Mouse (Mus musculus) heart, embryonic 13.5 days (tissue): ENCODE results near the gene Pdgfra. TPM values are rescaled to one million over a fixed set of nuclear protein-coding genes. Genes with fewer than 3 reads are reported as not detected.
A peak's percentile ranks its signal among the peaks of the same experiment; 100 is the strongest.

ENCODE experiments used
- ATAC-seq: fragments of 200-750 bp; cut with Nextera tagmentation; 2 replicates; pipeline ENCODE4 v1.8.0; 2017; ENCODE audit warnings: moderate TSS enrichment; ENCODE audit not compliant: insufficient number of reproducible peaks, low FRiP score, low TSS enrichment; ENCODE audit errors: extremely low read depth
- H3K27ac ChIP-seq: fragments of 300-500 bp; sonication (generic); replicated peaks from 2 replicates; pipeline ENCODE4 v1.5.1; 2015; ENCODE audit warnings: moderate library complexity, mild to moderate bottlenecking, inconsistent platforms
- H3K27me3 ChIP-seq: fragments of 300-500 bp; sonication (generic); replicated peaks from 2 replicates; pipeline ENCODE4 v1.6.1; 2015; ENCODE audit warnings: mild to moderate bottlenecking, inconsistent platforms
- H3K36me3 ChIP-seq: fragments of 300-500 bp; sonication (generic); 2 replicates; pipeline ENCODE4 v1.6.1; 2015; ENCODE audit warnings: mild to moderate bottlenecking, inconsistent platforms
- H3K4me1 ChIP-seq: fragments of 300-500 bp; sonication (generic); 2 replicates; pipeline ENCODE4 v1.6.1; 2015; ENCODE audit warnings: inconsistent platforms
- H3K4me2 ChIP-seq: fragments of 300-500 bp; sonication (generic); 2 replicates; pipeline ENCODE4 v1.6.1; 2015; ENCODE audit warnings: inconsistent platforms, mild to moderate bottlenecking, moderate library complexity
- H3K4me3 ChIP-seq: fragments of 300-500 bp; sonication (generic); 2 replicates; pipeline ENCODE4 v1.5.1; 2015; ENCODE audit warnings: moderate library complexity, mild to moderate bottlenecking, inconsistent platforms
- H3K9ac ChIP-seq: fragments of 300-500 bp; sonication (generic); 2 replicates; pipeline ENCODE4 v1.6.1; 2015; ENCODE audit warnings: inconsistent platforms, mild to moderate bottlenecking, moderate library complexity
- H3K9me3 ChIP-seq: fragments of 300-500 bp; sonication (generic); 2 replicates; pipeline ENCODE4 v1.6.1; 2016; ENCODE audit warnings: inconsistent platforms
- whole genome bisulfite sequencing: fragments of 180-500 bp; shearing (Covaris S2); methylation state at CpG from one replicate; pipeline ENCODE4 v1.1.7; 2015; ENCODE audit warnings: mixed read lengths; 5-methylcytosine and 5-hydroxymethylcytosine counted together
- polyA plus RNA-seq: library from polyadenylated mRNA; unstranded; fragments of >200 nt; fragmentation: Nextera tagmentation; extraction: Ambion mirVana; gene quantifications from 2 replicates; pipeline ENCODE4 v1.2.1, GENCODE M21; 2015

The Pdgfra gene
- polyA plus RNA-seq, 1 experiment from 2014 or later = 20.7 TPM

DNA sequence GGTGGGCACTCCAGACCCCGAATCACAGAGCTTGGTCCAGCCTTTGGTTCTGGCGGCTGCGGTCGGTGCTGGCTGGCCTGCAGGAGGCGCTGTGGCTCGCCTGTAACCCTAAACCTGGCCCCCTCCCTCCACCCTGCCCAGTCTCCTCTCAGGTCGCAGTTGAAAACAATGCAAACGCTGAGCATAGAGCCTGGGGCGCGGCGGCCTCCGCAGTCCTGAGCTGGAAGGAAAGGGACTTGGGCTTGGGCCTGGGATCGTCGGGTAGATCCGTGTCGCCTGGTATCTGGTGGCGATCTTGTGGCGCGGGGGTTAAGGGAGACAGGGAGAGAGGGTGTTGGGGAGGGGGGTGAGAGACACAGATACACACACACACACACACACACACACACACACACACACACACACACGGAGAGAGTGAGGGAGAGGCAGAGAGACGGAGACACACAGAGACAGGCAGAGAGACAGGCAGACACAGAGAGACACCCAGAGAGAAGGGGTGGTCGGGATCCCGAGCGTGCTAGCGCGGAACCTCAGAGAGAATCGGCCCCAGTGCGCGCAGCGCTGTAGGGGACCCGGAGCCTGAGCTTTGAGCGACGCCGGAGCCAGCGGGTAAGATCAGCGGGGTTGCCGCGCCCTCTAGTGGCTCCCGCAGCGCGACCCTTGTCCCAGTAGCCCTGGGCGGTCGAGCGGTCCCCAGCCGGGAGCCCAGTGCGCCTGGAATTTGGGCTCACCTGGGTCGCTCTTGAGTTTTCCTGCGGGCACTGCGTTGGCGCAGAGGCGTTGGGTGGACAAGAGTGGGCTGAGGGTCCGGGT lies 3.9 kb downstream of the Pdgfra start:
- under 1% methylated on average over 52 of the region's 52 CpGs for WGBS
- Histone ChIP-seq H3K36me3 (no peaks in the 10 kb centered on the region), H3K27ac (peak overlapping the region; percentile 69), H3K9ac (peak overlapping the region; percentile 88), H3K4me3 (peak overlapping the region; percentile 62), H3K4me2 (peak overlapping the region; percentile 92), H3K9me3 (no peaks in the 10 kb centered on the region), H3K27me3 (peaks cover 46% of the 10 kb centered on the region), H3K4me1 (peaks cover 46% of the 10 kb centered on the region)
- ATAC-seq = peak; percentile 40; the same call in 1 of the 2 replicates

DNA sequence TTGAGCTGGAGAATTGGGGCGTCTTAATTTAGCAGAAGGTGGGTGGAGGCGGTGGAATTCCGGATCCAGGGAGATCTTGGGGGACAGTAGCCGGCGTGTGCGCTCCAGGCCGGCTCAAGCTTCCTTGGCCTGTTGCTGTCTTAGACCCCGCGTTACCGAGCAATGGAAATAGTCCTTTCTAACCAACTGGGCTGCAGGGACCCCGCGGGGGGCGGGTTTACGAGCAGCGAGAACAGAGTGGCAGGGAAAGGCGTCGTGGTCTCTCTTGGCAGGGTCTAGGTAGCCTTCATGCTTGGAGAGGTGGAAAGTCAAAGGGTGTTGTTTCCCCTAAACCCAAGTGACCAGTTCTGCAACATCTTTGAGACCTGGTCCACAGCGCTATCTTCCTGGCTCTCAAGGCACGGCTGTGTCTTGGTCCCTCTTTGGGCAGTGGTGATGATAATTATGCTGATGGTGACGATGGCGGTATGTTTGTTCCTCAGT lies 4.5 kb downstream of the Pdgfra start:
- H3K4me3 ChIP-seq = peak overlapping the region; percentile 62
- H3K36me3 ChIP-seq = no peaks in the 10 kb centered on the region
- peak overlapping the region; percentile 69 for H3K27ac ChIP-seq
- ATAC-seq = 0 out of 2 replicates have a peak, but pooled peaks have one; percentile 7
- WGBS = under 1% methylated on average over 21 of the region's 21 CpGs
- H3K9ac ChIP-seq = peak overlapping the region; percentile 88
- H3K4me1 ChIP-seq = peaks cover 42% of the 10 kb centered on the region
- peak overlapping the region; percentile 92 for H3K4me2 ChIP-seq
- no peaks in the 10 kb centered on the region for H3K9me3 ChIP-seq
- peaks cover 41% of the 10 kb centered on the region for H3K27me3 ChIP-seq

DNA sequence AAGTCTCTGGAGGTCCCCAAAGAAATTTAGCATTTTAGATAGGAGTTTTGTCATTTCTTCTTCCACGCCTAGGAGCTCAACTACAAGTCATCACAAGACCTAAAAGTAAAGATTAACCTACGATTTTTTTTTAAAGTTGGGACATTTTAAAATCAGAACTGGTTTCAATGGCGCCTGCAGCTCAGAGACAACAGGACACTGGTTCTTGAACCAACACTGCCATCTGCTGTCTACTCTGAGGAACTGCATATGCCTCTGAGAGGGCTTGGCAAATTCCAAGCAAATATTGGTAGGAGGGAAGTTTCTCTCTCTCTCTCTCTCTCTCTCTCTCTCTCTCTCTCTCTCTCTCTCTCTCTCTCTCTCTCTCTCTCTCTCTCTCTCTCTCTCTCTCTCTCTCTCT lies 4.9 kb downstream of the Pdgfra start:
- Histone ChIP-seq H3K27me3 (peaks cover 41% of the 10 kb centered on the region), H3K9ac (peak overlapping the region; percentile 88), H3K4me2 (peak overlapping the region; percentile 92), H3K4me1 (peaks cover 42% of the 10 kb centered on the region), H3K27ac (peak overlapping the region; percentile 69), H3K4me3 (peak overlapping the region; percentile 62), H3K9me3 (no peaks in the 10 kb centered on the region), H3K36me3 (0 out of 2 replicates have a peak, but pooled peaks cover 2% of the 10 kb centered on the region)
- WGBS = 0% methylated on average over 3 of the region's 3 CpGs
- no peak for ATAC-seq

DNA sequence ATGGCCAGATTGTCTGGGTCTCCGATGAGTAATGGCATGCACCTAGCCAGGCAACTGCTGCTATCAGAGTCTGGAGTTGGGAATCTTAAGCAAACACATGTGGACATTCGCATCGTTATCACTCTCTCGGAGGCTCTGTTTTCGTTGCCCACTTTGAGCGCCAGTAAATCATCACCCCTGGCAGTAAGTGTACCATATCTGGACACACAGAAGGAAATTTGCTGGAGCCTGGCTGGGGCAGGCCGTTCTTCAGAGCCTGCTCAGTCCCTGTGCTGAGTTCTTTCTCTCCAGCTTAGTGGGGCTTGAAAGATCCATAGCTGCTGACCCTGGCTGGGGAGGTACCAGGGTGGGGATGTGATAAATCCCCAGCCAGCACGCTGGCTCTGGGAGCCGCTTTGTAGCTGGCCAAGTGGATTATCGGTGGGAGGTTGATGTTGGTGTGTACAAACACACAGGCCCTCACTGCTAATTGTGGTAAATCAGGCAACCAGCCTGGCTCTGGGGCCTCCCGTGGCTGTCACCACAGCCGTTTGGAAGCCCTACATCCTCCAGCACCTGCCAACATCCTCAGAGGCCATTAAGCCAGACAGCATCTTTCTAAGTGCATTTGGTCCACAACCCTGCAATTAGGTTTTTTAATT lies 8.6 kb downstream of the Pdgfra start:
- no peak overlapping the region for H3K27ac ChIP-seq
- peak overlapping the region; percentile 30; the same call in 1 of the 2 replicates for H3K9ac ChIP-seq

DNA sequence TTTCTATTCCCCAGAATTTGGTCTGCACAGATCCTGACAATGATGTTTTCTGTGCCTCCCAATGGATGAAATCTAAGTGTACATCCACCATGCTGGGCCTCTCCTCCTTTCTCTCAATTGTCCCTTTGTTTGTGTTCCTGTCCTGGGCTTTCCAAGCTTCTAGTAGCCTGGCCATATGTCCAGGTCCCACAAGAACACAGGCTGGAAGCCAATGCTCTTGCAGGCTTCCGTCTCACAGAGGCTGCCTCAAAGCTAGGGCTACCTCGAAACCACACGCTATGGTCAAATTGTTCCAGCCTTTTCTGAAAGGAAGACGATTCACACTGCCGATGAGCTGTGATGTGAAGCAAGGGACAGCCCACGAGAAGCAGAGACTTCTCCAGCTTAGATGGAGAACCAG lies 9.5 kb downstream of the Pdgfra start:
- Histone ChIP-seq H3K36me3 (peaks cover 36% of the 10 kb centered on the region), H3K4me1 (peaks cover 14% of the 10 kb centered on the region), H3K4me2 (no peak overlapping the region), H3K27ac (no peak overlapping the region), H3K9me3 (no peaks in the 10 kb centered on the region), H3K27me3 (peaks cover 10% of the 10 kb centered on the region; the same call in 1 of the 2 replicates), H3K4me3 (no peak overlapping the region), H3K9ac (no peak overlapping the region)
- ATAC-seq = no peak
- 74% methylated on average over 6 of the region's 6 CpGs for WGBS

More for the DNA sequence above, 8.6 kb downstream of the Pdgfra start:
- H3K4me1 ChIP-seq = peaks cover 15% of the 10 kb centered on the region
- H3K27me3 ChIP-seq = peaks cover 10% of the 10 kb centered on the region; the same call in 1 of the 2 replicates
- no peak overlapping the region for H3K4me3 ChIP-seq
- no peak for ATAC-seq
- WGBS = 17% methylated on average over 12 of the region's 12 CpGs
- peak overlapping the region; percentile 14 for H3K4me2 ChIP-seq
- H3K36me3 ChIP-seq = peaks cover 32% of the 10 kb centered on the region
- no peaks in the 10 kb centered on the region for H3K9me3 ChIP-seq

DNA sequence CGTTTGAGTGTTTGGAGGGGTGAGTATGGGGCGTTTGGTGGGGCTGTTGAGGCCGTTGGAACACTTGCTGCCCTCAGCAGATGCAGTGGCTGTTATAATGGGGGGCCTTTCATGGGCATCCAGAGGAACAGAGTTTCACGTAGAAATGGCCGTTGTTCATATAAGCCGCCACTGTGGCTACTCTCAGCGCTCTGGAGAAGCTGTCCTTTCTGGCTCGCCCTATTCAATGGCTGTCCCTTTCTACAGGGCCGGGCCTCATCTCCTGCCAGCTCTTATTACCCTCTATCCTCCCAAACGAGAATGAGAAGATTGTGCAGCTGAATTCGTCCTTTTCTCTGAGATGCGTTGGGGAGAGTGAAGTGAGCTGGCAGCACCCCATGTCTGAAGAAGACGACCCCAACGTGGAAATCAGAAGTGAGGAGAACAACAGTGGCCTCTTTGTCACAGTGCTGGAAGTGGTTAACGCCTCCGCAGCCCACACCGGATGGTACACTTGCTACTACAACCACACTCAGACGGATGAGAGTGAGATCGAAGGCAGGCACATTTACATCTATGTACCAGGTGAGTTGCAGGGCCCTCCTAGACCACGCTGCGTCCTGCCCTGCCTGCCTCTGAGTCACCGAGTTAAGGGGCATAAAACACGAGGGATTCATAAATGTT lies 11.3 kb downstream of the Pdgfra start:
- no peak overlapping the region for H3K4me2 ChIP-seq
- H3K4me3 ChIP-seq = no peak overlapping the region
- no peak for ATAC-seq
- no peak overlapping the region for H3K9ac ChIP-seq
- peaks cover 10% of the 10 kb centered on the region; the same call in 1 of the 2 replicates for H3K27me3 ChIP-seq
- H3K27ac ChIP-seq = no peak overlapping the region
- H3K9me3 ChIP-seq = no peaks in the 10 kb centered on the region
- peaks cover 52% of the 10 kb centered on the region for H3K36me3 ChIP-seq
- WGBS = 82% methylated on average over 23 of the region's 23 CpGs
- H3K4me1 ChIP-seq = peaks cover 14% of the 10 kb centered on the region

DNA sequence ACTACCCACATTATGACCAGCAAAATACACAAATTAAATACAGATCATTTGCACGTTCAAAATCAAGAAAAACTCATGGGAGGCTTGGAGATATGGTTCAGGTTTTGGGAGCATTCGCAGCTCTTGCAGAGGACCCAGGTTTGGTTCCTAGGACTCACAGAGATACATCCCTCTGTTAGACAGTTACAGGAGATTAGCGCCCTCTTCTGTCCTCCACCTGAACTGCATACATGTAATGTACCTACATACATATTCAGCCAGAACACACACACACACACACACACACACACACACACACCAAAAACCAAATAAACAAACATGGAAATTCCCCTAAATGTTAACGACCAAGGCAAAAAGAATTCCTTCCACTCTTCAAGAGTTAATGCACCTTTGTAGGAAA lies 12.6 kb downstream of the Pdgfra start:
- 75% methylated on average over 4 of the region's 4 CpGs for WGBS
- 0 out of 2 replicates have a peak, but pooled peaks cover 6% of the 10 kb centered on the region for H3K27me3 ChIP-seq
- H3K4me3 ChIP-seq = no peak overlapping the region
- no peak for ATAC-seq
- no peak overlapping the region for H3K4me2 ChIP-seq
- H3K36me3 ChIP-seq = peaks cover 55% of the 10 kb centered on the region
- H3K27ac ChIP-seq = no peak overlapping the region
- H3K9me3 ChIP-seq = no peaks in the 10 kb centered on the region
- H3K4me1 ChIP-seq = peaks cover 14% of the 10 kb centered on the region
- no peak overlapping the region for H3K9ac ChIP-seq

DNA sequence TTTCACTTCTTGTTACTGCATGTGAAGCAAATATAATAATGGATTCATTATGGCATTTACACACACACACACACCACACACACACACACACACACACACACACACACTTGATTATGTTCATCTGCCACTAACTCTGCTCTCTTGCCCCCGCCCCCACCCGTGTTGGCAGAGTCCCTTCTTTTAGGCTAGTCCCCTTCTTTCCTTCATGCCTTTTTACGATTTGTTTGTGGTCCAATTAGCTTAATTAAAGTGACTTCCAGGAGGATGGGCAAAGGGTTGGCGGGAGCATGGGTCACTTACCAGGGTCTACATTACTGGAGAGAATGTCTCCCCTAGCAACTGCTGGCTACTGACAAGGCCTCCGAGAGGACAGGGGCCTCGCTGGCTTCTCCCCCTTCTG lies 17.7 kb downstream of the Pdgfra start:
- Histone ChIP-seq H3K27ac (no peak overlapping the region), H3K4me2 (no peak overlapping the region), H3K9ac (no peak overlapping the region), H3K27me3 (no peaks in the 10 kb centered on the region), H3K9me3 (no peaks in the 10 kb centered on the region), H3K4me3 (no peak overlapping the region), H3K4me1 (no peaks in the 10 kb centered on the region), H3K36me3 (peaks cover 69% of the 10 kb centered on the region)
- 85% methylated on average over 6 of the region's 6 CpGs for WGBS
- ATAC-seq = no peak

DNA sequence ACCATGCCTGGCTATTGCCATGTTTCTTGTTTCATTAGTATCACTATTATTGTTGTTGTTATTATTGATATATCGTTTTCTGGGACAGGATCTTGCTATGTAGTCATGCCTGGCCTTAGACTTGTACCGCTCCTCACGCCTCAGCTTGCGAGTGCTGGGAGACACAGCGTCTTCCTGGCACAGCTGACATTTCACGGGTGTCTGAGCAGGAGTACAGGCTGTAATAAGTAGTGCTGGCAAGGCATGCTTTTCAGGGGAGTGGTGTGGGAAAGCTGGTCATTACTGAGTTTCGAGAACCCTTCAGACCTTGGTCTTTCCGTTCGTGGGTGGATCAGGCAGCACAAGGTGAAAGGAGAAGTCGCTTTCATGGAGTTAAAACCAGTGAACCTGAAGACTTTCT lies 19.8 kb downstream of the Pdgfra start:
- H3K36me3 ChIP-seq = peaks cover 76% of the 10 kb centered on the region
- no peak for ATAC-seq
- no peak overlapping the region for H3K4me3 ChIP-seq
- H3K9ac ChIP-seq = no peak overlapping the region
- H3K9me3 ChIP-seq = no peaks in the 10 kb centered on the region
- no peaks in the 10 kb centered on the region for H3K4me1 ChIP-seq
- no peaks in the 10 kb centered on the region for H3K27me3 ChIP-seq
- no peak overlapping the region for H3K4me2 ChIP-seq
- no peak overlapping the region for H3K27ac ChIP-seq
- 82% methylated on average over 10 of the region's 10 CpGs for WGBS

DNA sequence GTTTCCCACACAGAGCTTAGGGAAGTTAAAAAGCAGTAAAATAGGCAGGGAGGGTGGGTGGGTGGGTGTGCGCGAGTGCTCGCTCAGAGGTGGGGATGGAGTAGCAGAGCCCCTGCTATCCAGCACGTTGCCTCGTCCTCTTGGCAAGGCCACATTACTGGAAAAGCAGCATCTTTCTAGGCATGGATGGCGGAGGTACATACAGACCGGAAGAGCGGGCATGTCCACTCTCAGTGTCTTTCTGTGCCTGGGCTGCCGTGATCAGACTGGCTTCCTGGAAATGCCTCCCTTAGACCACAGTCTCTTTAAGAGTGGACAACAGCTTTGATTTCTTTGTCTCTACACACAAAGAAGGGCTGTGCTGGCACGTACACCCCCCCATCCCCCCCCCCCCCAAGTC lies 27.2 kb downstream of the Pdgfra start:
- no peaks in the 10 kb centered on the region for H3K27me3 ChIP-seq
- H3K4me1 ChIP-seq = peaks cover 9% of the 10 kb centered on the region
- H3K4me2 ChIP-seq = no peak overlapping the region
- no peak overlapping the region for H3K4me3 ChIP-seq
- 88% methylated on average over 10 of the region's 10 CpGs for WGBS
- H3K36me3 ChIP-seq = peaks cover 81% of the 10 kb centered on the region
- no peaks in the 10 kb centered on the region for H3K9me3 ChIP-seq
- no peak for ATAC-seq
- H3K27ac ChIP-seq = no peak overlapping the region
- no peak overlapping the region for H3K9ac ChIP-seq

DNA sequence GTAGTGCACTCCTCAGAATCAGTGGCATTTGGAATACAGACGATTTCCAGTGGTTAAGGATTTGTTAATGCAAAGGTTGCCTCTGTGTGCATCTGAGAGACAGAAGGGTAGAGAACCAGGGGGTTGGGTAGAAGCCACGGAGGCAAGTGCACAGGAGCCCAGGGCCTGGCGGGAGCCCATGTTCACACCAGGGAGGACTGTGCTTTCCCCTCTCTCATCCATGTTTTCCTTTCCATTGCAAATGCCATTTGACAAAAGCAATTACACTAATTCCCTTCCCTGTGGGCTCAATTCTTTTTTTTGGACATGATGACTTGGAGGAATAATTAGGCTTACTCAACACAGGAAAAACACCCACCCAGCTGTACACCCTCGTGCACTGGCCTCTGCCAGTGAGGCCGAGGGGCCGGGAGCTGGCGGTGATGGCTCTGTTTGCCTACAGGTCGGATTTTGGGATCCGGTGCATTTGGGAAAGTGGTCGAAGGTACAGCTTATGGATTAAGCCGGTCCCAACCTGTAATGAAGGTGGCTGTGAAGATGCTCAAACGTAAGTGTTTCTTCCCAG lies 27.7 kb downstream of the Pdgfra start:
- ATAC-seq = no peak
- no peak overlapping the region for H3K4me2 ChIP-seq
- peaks cover 76% of the 10 kb centered on the region for H3K36me3 ChIP-seq
- no peak overlapping the region for H3K4me3 ChIP-seq
- H3K27ac ChIP-seq = no peak overlapping the region
- H3K4me1 ChIP-seq = peaks cover 11% of the 10 kb centered on the region
- no peak overlapping the region for H3K9ac ChIP-seq
- H3K27me3 ChIP-seq = no peaks in the 10 kb centered on the region
- H3K9me3 ChIP-seq = no peaks in the 10 kb centered on the region
- WGBS = 78% methylated on average over 12 of the region's 12 CpGs
